Mouse (Mus musculus) heart, adult 2 months (tissue): Measurements from ENCODE around the gene Pnmt.

Experiments
- CTCF ChIP-seq: fragments of 200-600 bp; IDR thresholded peaks from 2 replicates; pipeline ENCODE4 v1.8.1; 2022; ENCODE audit warnings: antibody characterized with exemption, mild to moderate bottlenecking, moderate library complexity
- EP300 ChIP-seq: fragments of 200-500 bp; IDR thresholded peaks from 2 replicates; pipeline ENCODE4 v1.6.1; 2011; ENCODE audit warnings: low read depth, low read length, control low read depth; ENCODE audit not compliant: insufficient read depth
- POLR2A ChIP-seq: fragments of 200-500 bp; IDR thresholded peaks from 2 replicates; pipeline ENCODE4 v1.6.1; 2011; ENCODE audit warnings: mild to moderate bottlenecking, low read depth, low read length, control low read depth; ENCODE audit not compliant: insufficient read depth

- no peak for TF ChIP-seq CTCF
- no peak for TF ChIP-seq EP300
- no peak for TF ChIP-seq POLR2A
Observed at GRCm38 (mm10) chr11:98339679-98340287, 46.5 kb upstream of the Pnmt start.
